Mouse (Mus musculus): ENCODE measurements around the gene Rfc2.

GRCm38 (mm10) chr5:134552110-134552972 lies 28.8 kb upstream of the Rfc2 start, which contains the start of gene Clip2:
- TF ChIP-seq POLR2A (IDR thresholded peaks at IDR 0.05; ENCODE audit: low read depth, low read length) (no peak), CTCF (IDR thresholded peaks at IDR 0.05; ENCODE audit: extremely low read depth, insufficient read depth, insufficient read length, insufficient replicate concordance) (peak; percentile 27; the same call in 1 of the 2 replicates)

All from spleen, adult 2 months (tissue).